Mouse (Mus musculus) kidney, adult 2 months (tissue): ENCODE data around the gene Coro7.

Source experiments
- CTCF ChIP-seq: fragments of 200-500 bp; conservative IDR thresholded peaks from 2 replicates; pipeline ENCODE4 v1.5.1; 2011; ENCODE audit warnings: low read depth, mild to moderate bottlenecking, control low read depth, low read length, moderate library complexity, mixed read lengths; ENCODE audit not compliant: insufficient read depth, insufficient read length
- POLR2A ChIP-seq: fragments of 200-500 bp; IDR thresholded peaks from one replicate; pipeline ENCODE4 v1.6.1; 2011; ENCODE audit warnings: low read depth, low read length, control low read depth

- peak; percentile 63 for TF ChIP-seq CTCF
- TF ChIP-seq POLR2A = no peak
These were observed 47.5 kb downstream of the Coro7 start for GRCm38 (mm10) chr16:4632050-4632449.
